Mouse (Mus musculus): ENCODE measurements around the gene Smg6.

GRCm38 (mm10) chr11:74992427-74992987 is 66.9 kb downstream of the Smg6 start:
- no peak for TF ChIP-seq CTCF (IDR thresholded peaks at IDR 0.05; ENCODE audit: insufficient read depth, low read length)
- TF ChIP-seq POLR2A (IDR thresholded peaks at IDR 0.05; ENCODE audit: borderline replicate concordance, extremely low read depth, low read depth, low read length) = no peak

All from lung, adult 2 months (tissue).